Mouse (Mus musculus) hindbrain, embryonic 11.5 days (tissue): Measurements from ENCODE around the gene Samm50. TPM values are rescaled to one million over a fixed set of nuclear protein-coding genes. Genes with fewer than 3 reads are reported as not detected.

ENCODE experiments used
- ATAC-seq: fragments of 200-750 bp; cut with Nextera tagmentation; 2 replicates; pipeline ENCODE4 v1.8.0; 2017; ENCODE audit warnings: mild to moderate bottlenecking, moderate TSS enrichment, moderate library complexity; ENCODE audit not compliant: low FRiP score
- DNase-seq: peaks from one replicate; pipeline ENCODE4 v3.0.0-alpha.2; 2015; ENCODE audit warnings: low spot score
- H3K27ac ChIP-seq: fragments of 300-500 bp; sonication (generic); 2 replicates; pipeline ENCODE4 v1.5.1; 2014; ENCODE audit warnings: mild to moderate bottlenecking, low read depth, low read length
- H3K27me3 ChIP-seq: fragments of 300-500 bp; sonication (generic); 2 replicates; pipeline ENCODE4 v1.6.1; 2014; ENCODE audit warnings: mild to moderate bottlenecking, low read length, moderate library complexity, mixed read lengths; ENCODE audit not compliant: control insufficient read depth, insufficient read depth
- H3K36me3 ChIP-seq: fragments of 300-500 bp; sonication (generic); 2 replicates; pipeline ENCODE4 v1.6.1; 2014; ENCODE audit warnings: mild to moderate bottlenecking, low read length, moderate library complexity, mixed read lengths; ENCODE audit not compliant: control insufficient read depth, insufficient read depth
- H3K4me1 ChIP-seq: fragments of 300-500 bp; sonication (generic); replicated peaks from 2 replicates; pipeline ENCODE4 v1.6.1; 2014; ENCODE audit warnings: low read length, mixed read lengths; ENCODE audit not compliant: control insufficient read depth, insufficient read depth
- H3K4me2 ChIP-seq: fragments of 300-500 bp; sonication (generic); replicated peaks from 2 replicates; pipeline ENCODE4 v1.6.1; 2014; ENCODE audit warnings: mild to moderate bottlenecking, low read depth, low read length
- H3K4me3 ChIP-seq: fragments of 300-500 bp; sonication (generic); 2 replicates; pipeline ENCODE4 v1.5.1; 2014; ENCODE audit warnings: low read depth, low read length
- H3K9ac ChIP-seq: fragments of 300-500 bp; sonication (generic); 2 replicates; pipeline ENCODE4 v1.6.1; 2014; ENCODE audit warnings: low read depth, low read length
- H3K9me3 ChIP-seq: fragments of 300-500 bp; sonication (generic); 2 replicates; pipeline ENCODE4 v1.6.1; 2016; ENCODE audit warnings: low read length; ENCODE audit not compliant: control insufficient read depth
- WGBS: fragments of 180-500 bp; shearing (Covaris S2); extraction: QIAGEN DNeasy Blood & Tissue Kit; methylation state at CpG from one replicate; pipeline ENCODE4 v1.1.7; 2014; 5-methylcytosine and 5-hydroxymethylcytosine counted together
- polyA plus RNA-seq: library from polyadenylated mRNA; unstranded; fragments of >200 nt; fragmentation: Nextera tagmentation; extraction: Ambion mirVana; gene quantifications from 2 replicates; pipeline ENCODE4 v1.2.1, GENCODE M21; 2014

Samm50 gene
- polyA plus RNA-seq, 1 experiment from 2014 or later, result 66.7 TPM

DNA sequence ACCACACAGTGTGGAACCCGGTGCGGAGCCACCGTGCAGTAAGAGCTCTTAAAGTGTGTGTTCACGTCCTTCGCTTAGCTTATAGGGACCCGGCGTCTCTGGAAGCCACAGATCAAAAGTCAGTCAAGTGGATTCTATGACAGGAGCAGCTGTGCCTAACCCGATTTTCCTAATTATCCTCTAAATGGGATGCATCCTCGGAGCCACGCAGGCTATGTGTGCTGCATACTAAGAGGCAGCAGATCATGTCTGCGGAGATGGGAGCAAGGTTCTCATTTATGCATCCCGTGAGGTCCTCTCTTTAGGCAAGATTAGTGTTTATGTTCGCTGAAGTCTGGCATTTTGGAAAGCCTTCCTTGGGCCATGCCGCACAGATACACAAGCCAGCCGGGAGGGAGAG is 34.9 kb downstream of the Samm50 start:
- peak; percentile 70 for DNase-seq
- H3K4me2 ChIP-seq, result no peak overlapping the region
- H3K27ac ChIP-seq, result peak overlapping the region; percentile 68
- H3K9ac ChIP-seq, result no peak overlapping the region
- peaks cover 2% of the 10 kb centered on the region; the same call in 1 of the 2 replicates for H3K27me3 ChIP-seq
- WGBS, result 52% methylated on average over 15 of the region's 15 CpGs
- no peaks in the 10 kb centered on the region for H3K9me3 ChIP-seq
- peak; percentile 67 for ATAC-seq
- H3K4me3 ChIP-seq, result no peak overlapping the region
- no peaks in the 10 kb centered on the region for H3K36me3 ChIP-seq
- H3K4me1 ChIP-seq, result peaks cover 19% of the 10 kb centered on the region

DNA sequence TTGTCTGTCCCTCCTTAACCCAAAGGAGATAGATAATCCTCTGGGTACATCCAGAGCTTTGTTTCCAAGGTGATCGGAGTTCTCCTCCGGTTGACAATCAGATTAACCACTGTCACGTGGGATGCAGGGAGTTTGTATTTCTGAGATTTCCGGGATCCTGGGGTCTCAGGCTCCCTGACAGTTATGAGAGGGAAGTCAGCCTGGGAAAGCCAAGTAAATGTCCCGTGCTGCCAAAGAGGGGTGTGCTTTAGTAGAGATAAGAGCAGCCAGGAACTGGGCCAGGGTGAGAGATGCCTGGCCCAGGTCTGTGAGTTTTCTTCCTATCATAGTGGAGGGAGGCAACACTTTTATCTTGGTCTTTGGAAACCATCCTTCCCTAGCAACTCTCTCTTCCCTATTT is 38.6 kb downstream of the Samm50 start:
- Histone ChIP-seq H3K36me3 (no peaks in the 10 kb centered on the region), H3K4me1 (peaks cover 19% of the 10 kb centered on the region), H3K9ac (peak overlapping the region; percentile 65), H3K9me3 (no peaks in the 10 kb centered on the region), H3K4me3 (no peak overlapping the region), H3K27ac (peak overlapping the region; percentile 64), H3K27me3 (peaks cover 2% of the 10 kb centered on the region; the same call in 1 of the 2 replicates), H3K4me2 (peak overlapping the region; percentile 93)
- DNase-seq (no peak), ATAC-seq (no peak)
- 16% methylated on average over 5 of the region's 5 CpGs for WGBS

DNA sequence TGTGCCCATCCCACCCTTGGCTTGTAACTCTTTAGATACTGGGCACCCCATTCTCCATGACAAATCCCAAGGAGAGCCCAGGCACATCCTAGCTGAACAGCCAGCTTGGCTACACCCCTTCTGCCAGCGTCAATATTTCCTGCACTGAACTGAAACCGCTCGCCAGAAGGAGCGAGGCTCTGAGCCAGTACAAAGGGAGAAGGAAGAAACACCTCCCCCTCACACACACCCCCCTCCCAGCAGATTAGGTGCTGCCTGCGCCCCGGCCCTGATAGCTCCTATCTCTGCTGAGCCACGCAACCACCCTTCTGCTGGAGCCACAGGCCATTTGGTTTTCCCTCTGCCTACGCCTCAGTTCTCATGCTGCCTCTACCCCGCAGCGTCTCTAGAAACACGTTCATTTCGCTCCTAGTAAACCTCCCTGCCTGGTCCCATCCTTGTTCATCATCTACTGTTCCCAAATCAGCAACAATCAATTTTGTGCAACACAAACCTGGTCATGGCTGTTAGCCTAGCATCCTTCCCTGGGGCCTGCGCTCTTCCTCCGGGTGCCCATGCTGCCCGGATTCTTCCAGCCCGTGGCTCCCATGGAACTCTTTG is 39.2 kb downstream of the Samm50 start:
- no peaks in the 10 kb centered on the region for H3K36me3 ChIP-seq
- ATAC-seq (no peak), DNase-seq (no peak)
- H3K4me3 ChIP-seq, result peak overlapping the region; percentile 46
- peaks cover 19% of the 10 kb centered on the region for H3K4me1 ChIP-seq
- 3% methylated on average over 16 of the region's 16 CpGs for WGBS
- H3K4me2 ChIP-seq, result peak overlapping the region; percentile 93
- H3K9me3 ChIP-seq, result no peaks in the 10 kb centered on the region
- H3K27me3 ChIP-seq, result peaks cover 2% of the 10 kb centered on the region; the same call in 1 of the 2 replicates
- H3K9ac ChIP-seq, result peak overlapping the region; percentile 65
- H3K27ac ChIP-seq, result peak overlapping the region; percentile 64

DNA sequence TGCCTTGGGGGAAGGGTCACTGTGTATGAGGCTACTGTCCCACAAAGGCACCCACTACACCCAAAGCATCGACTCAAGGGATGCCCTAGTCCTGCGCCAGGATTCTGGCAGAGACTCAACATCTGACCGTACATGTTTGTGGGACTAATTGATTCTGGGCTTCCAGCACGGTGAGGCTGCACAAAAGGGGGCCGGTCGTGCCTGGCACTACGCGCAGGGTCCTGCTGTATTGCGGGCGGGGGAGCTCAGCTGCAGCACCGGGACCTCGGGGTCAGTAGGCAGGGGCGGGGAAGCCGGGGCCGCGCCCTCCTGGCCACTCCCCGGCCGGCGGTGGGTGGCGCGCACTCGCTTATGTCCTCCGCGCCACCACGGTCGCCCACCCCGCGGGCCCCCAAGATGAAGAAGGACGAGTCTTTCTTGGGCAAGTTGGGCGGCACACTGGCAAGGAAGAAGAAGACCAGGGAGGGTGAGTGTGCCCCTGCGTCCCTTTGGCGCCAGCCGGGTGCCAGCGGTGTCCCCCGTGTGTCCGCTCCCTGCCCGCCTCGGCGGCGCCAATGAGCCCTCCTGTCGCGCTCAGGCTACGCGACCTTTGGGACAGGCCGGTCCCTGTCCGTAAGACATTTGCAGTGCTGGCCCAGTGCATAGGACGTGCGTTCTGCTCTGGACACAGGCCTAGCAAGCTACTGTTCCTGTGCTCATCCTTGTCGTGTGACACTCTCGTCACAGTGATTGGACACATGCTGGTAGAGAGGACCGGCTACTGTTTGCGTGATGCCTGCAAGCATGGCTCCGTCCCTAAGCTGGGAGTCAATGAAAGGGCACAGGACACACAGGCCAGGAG is 39.9 kb downstream of the Samm50 start, which contains the start of gene Parvb:
Parvb (plus strand) TSS at position 323 of the 841 bp plus-strand sequence.
- DNase-seq (peak; percentile 68), ATAC-seq (peak; percentile 66)
- H3K4me3 ChIP-seq, result peak within 1 kb of the TSS; percentile 46
- H3K36me3 ChIP-seq, result no peaks in the 10 kb centered on the region
- peak within 1 kb of the TSS; percentile 64 for H3K27ac ChIP-seq
- H3K4me1 ChIP-seq, result peaks cover 15% of the 10 kb centered on the region
- H3K9me3 ChIP-seq, result no peaks in the 10 kb centered on the region
- under 1% methylated on average over 51 of the region's 53 CpGs for WGBS
- H3K27me3 ChIP-seq, result peaks cover 2% of the 10 kb centered on the region; the same call in 1 of the 2 replicates
- peak within 1 kb of the TSS; percentile 65 for H3K9ac ChIP-seq
- H3K4me2 ChIP-seq, result peak within 1 kb of the TSS; percentile 93

DNA sequence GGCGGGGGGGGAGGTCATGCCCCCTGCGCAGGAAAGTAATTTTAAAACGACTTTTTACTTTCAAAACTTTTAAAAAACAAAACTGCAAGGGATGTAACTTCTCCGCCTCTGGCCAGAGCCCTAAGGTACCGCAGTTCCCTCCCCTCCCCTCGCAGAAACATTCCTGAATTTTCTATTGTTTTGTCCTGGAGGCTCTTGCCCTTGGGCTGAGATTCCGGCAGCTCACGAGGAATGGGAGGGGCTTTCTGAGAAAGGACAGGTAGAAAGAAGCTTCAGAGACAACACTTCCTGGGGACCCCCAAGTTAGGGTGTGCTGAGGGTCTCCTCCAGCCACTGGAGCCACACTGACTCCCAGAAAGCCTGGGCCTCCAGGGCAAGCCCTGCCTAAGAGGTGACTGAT is 40.6 kb downstream of the Samm50 start:
- DNase-seq (no peak), ATAC-seq (no peak)
- WGBS, result 6% methylated on average over 7 of the region's 8 CpGs
- Histone ChIP-seq H3K27ac (0 out of 2 replicates have a peak overlapping the region, but pooled peaks have one; percentile 64), H3K9ac (no peak overlapping the region), H3K4me2 (peak overlapping the region; percentile 93), H3K36me3 (no peaks in the 10 kb centered on the region), H3K4me1 (peaks cover 15% of the 10 kb centered on the region), H3K9me3 (no peaks in the 10 kb centered on the region), H3K27me3 (peaks cover 2% of the 10 kb centered on the region; the same call in 1 of the 2 replicates), H3K4me3 (peak overlapping the region; percentile 46)

DNA sequence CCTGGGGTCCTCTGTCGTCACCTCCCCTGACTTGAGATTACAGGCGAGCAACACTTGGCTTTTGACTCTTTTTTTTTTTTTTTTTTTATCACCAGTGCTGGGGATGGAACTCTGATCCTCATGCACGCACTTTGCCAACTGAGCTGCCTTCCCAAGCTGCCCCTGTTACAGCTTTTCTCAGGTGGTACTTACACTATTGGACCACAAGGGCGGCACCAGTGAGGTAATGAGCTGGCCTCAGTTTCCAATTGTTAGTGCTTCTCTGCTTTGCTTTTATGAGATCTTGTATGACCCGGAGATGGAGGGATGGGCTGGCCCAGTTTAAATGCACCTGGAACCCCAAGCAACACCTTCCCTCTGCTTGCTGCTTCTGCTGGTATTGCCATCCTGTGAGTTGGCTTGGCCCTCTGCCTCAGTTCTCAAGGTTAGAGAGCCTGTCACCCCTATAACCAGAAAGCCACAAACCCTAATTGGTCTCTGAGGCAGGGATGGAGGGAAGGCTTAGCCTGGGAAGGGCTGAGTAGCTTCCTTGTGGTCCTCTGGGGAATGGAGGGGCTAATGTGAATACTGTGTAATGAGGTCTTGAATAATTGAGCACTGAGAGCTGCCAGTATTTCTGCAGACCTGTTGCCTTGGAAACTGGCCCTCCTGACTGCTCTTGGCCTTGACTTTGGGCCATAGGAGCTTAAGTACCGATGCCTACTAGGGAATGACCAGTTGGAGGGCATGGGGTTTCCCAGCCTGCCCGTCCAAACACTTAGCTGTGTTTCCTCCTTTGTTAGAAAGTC is 42.9 kb downstream of the Samm50 start:
- DNase-seq (no peak), ATAC-seq (0 out of 2 replicates have a peak, but pooled peaks have one; percentile 22)
- Histone ChIP-seq H3K4me2 (no peak overlapping the region), H3K9ac (no peak overlapping the region), H3K27me3 (peaks cover 2% of the 10 kb centered on the region; the same call in 1 of the 2 replicates), H3K4me1 (peaks cover 17% of the 10 kb centered on the region), H3K9me3 (no peaks in the 10 kb centered on the region), H3K4me3 (no peak overlapping the region), H3K36me3 (no peaks in the 10 kb centered on the region), H3K27ac (no peak overlapping the region)
- WGBS, result 86% methylated on average over 7 of the region's 7 CpGs

DNA sequence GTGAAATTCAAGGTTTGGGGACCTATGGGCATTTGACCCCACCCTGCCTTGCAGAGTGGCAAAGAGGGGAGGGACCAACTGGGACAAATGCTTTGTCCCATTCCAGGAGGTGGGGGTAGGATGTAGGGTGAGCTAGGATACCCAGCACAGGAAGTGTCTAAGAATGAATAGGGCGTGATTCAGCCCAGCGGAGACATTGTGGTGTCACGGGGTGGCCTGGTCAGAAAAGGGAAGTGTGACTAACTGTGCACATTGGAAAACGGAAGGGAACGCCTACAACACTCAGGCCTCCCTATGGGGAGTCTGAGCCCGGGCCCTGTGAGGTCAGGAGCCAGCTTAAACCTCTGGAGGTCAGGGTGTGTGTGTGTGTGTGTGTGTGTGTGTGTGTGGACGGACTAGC is 43.6 kb downstream of the Samm50 start:
- H3K4me2 ChIP-seq, result no peak overlapping the region
- 45% methylated on average over 7 of the region's 7 CpGs for WGBS
- H3K4me3 ChIP-seq, result no peak overlapping the region
- H3K9ac ChIP-seq, result no peak overlapping the region
- no peak for DNase-seq
- H3K36me3 ChIP-seq, result no peaks in the 10 kb centered on the region
- peaks cover 15% of the 10 kb centered on the region for H3K4me1 ChIP-seq
- no peak for ATAC-seq
- H3K27ac ChIP-seq, result no peak overlapping the region
- H3K27me3 ChIP-seq, result 0 out of 2 replicates have a peak, but pooled peaks cover 1% of the 10 kb centered on the region
- no peaks in the 10 kb centered on the region for H3K9me3 ChIP-seq

DNA sequence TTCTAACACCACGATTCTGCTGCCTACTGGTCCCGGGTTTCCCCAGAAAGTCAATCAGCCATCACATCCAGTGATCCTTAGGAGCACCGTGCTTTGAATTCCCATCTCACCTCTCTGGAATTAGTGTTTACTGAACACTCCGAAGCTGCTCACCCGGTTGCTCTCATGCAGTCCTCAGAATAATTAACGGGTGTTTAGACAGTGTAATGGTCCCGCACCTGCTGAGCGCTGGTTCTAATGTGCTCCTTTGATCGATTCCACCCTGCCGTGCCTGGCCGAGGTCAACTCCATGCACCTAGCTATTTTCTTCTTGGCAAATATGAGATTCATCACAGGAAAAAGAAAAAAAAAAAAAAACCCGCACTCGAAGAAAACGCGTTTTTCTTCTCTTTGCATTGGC is 46.5 kb downstream of the Samm50 start:
- Histone ChIP-seq H3K27ac (no peak overlapping the region), H3K9ac (no peak overlapping the region), H3K9me3 (no peaks in the 10 kb centered on the region), H3K4me3 (no peak overlapping the region), H3K36me3 (no peaks in the 10 kb centered on the region), H3K4me2 (no peak overlapping the region), H3K4me1 (peaks cover 2% of the 10 kb centered on the region; the same call in 1 of the 2 replicates), H3K27me3 (no peaks in the 10 kb centered on the region)
- WGBS, result 37% methylated on average over 15 of the region's 15 CpGs
- no peak for DNase-seq
- ATAC-seq, result no peak
